Mouse (Mus musculus) thymus, postnatal 0 days (tissue): ENCODE results near the gene Nosip. TPM values are rescaled to one million over a fixed set of nuclear protein-coding genes. Genes with fewer than 3 reads are reported as not detected.

Experiments used
- DNase-seq: peaks from one replicate; pipeline ENCODE4 v3.0.0-alpha.2; 2015; ENCODE audit warnings: low spot score
- polyA plus RNA-seq: library from polyadenylated mRNA; unstranded; fragments of >200 nt; fragmentation: Nextera tagmentation; extraction: Ambion mirVana; gene quantifications from 2 replicates; pipeline ENCODE4 v1.2.1, GENCODE M21; 2015

The Nosip gene
- polyA plus RNA-seq, 1 experiment from 2014 or later = 84.4 TPM

- DNase-seq = no peak
Observed at GRCm38 (mm10) chr7:45035631-45036030, 26.6 kb upstream of the Nosip start.

GRCm38 (mm10) chr7:45036702-45037101, 25.5 kb upstream of the Nosip start:
- no peak for DNase-seq

GRCm38 (mm10) chr7:45037720-45038361, 24.4 kb upstream of the Nosip start:
- peak; percentile 69 for DNase-seq

GRCm38 (mm10) chr7:45038411-45038810, 23.8 kb upstream of the Nosip start:
- DNase-seq = no peak

- DNase-seq = no peak
Observed at GRCm38 (mm10) chr7:45040851-45041250, 21.4 kb upstream of the Nosip start.

- no peak for DNase-seq
Observed at GRCm38 (mm10) chr7:45043307-45043706, 18.9 kb upstream of the Nosip start.

GRCm38 (mm10) chr7:45045741-45046140, 16.5 kb upstream of the Nosip start:
- no peak for DNase-seq

GRCm38 (mm10) chr7:45046853-45047350, 15.3 kb upstream of the Nosip start:
- DNase-seq = no peak

GRCm38 (mm10) chr7:45047491-45047890, 14.7 kb upstream of the Nosip start:
- DNase-seq = no peak

- DNase-seq = no peak
Observed at GRCm38 (mm10) chr7:45048001-45048890, 14.0 kb upstream of the Nosip start.

GRCm38 (mm10) chr7:45048923-45049657, 13.1 kb upstream of the Nosip start:
- no peak for DNase-seq

GRCm38 (mm10) chr7:45050945-45051600, 11.2 kb upstream of the Nosip start:
- DNase-seq = peak; percentile 67

- no peak for DNase-seq
Observed at GRCm38 (mm10) chr7:45051601-45051974, 10.6 kb upstream of the Nosip start.

GRCm38 (mm10) chr7:45052181-45052861, 9.9 kb upstream of the Nosip start:
- peak; percentile 15 for DNase-seq

- no peak for DNase-seq
Observed at GRCm38 (mm10) chr7:45052862-45053116, 9.4 kb upstream of the Nosip start, which contains the start of gene Prr12. Gene Prr12 (minus strand): TSS chr7:45052881.

GRCm38 (mm10) chr7:45053117-45053930, 8.9 kb upstream of the Nosip start:
- peak; percentile 82 for DNase-seq

- DNase-seq = peak; percentile 98
Observed at GRCm38 (mm10) chr7:45053931-45054510, 8.2 kb upstream of the Nosip start.

GRCm38 (mm10) chr7:45056329-45056971, 5.8 kb upstream of the Nosip start:
- DNase-seq = no peak

GRCm38 (mm10) chr7:45056972-45057348, 5.3 kb upstream of the Nosip start:
- DNase-seq = no peak
